Mouse (Mus musculus) myocyte (in vitro differentiated cells): ENCODE measurements around the gene Wdr34. TPM values are rescaled to one million over a fixed set of nuclear protein-coding genes. Genes with fewer than 3 reads are reported as not detected.
"Not testable (repeated sequence)": the region's sequence is repeated elsewhere in the genome, so short reads cannot be mapped to it uniquely, and the experiment has no call there.

Source experiments
- H3K27me3 ChIP-seq: one replicate; pipeline ENCODE4 v1.6.1; 2011; ENCODE audit not compliant: control insufficient read depth, insufficient read depth, insufficient read length
- H3K36me3 ChIP-seq: one replicate; pipeline ENCODE4 v1.6.1; 2011; ENCODE audit not compliant: control insufficient read depth, insufficient read depth
- H3K4me2 ChIP-seq: one replicate; pipeline ENCODE4 v1.6.1; 2011; ENCODE audit warnings: low read depth, control low read depth
- H3K4me3 ChIP-seq: one replicate; pipeline ENCODE4 v1.5.1; 2011; ENCODE audit warnings: mild to moderate bottlenecking, control low read depth, moderate library complexity
- H3K79me2 ChIP-seq: one replicate; pipeline ENCODE4 v1.6.1; 2011; ENCODE audit not compliant: control insufficient read depth, insufficient read depth
- H3ac ChIP-seq: one replicate; pipeline ENCODE4 v1.6.1; 2011; ENCODE audit not compliant: control insufficient read depth, insufficient read length
- CEBPB ChIP-seq: IDR thresholded peaks from 2 replicates; pipeline ENCODE4 v1.6.1; 2011; ENCODE audit warnings: mild to moderate bottlenecking, moderate library complexity; ENCODE audit not compliant: poor library complexity, insufficient read depth, severe bottlenecking
- E2F4 ChIP-seq: IDR thresholded peaks from one replicate; pipeline ENCODE4 v1.6.1; 2011; ENCODE audit warnings: mild to moderate bottlenecking, control low read depth, moderate library complexity; ENCODE audit not compliant: insufficient read depth
- MAX ChIP-seq: IDR thresholded peaks from one replicate; pipeline ENCODE4 v1.6.1; 2011; ENCODE audit warnings: low read depth, mild to moderate bottlenecking, control low read depth
- MYOD1 ChIP-seq, 3 experiments: IDR thresholded peaks; one replicate each; pipeline ENCODE4 v1.6.1; 2011; ENCODE audit warnings: control low read depth in 2 of 3, low read depth in 2 of 3, mild to moderate bottlenecking in 2 of 3, moderate library complexity in 1 of 3; ENCODE audit not compliant: insufficient read length in 2 of 3, control insufficient read depth in 1 of 3
- MYOG ChIP-seq, 3 experiments: IDR thresholded peaks; one replicate each; pipeline ENCODE4 v1.6.1; 2011; ENCODE audit warnings: control low read depth in 2 of 3, low read depth in 2 of 3, mild to moderate bottlenecking in 2 of 3; ENCODE audit not compliant: insufficient read length in 2 of 3, control insufficient read depth in 1 of 3, insufficient read depth in 1 of 3
- POLR2A ChIP-seq: IDR thresholded peaks from one replicate; pipeline ENCODE4 v1.6.1; 2011; ENCODE audit warnings: low read depth, mild to moderate bottlenecking, control low read depth, moderate library complexity; ENCODE audit not compliant: insufficient read length
- POLR2AphosphoS2 ChIP-seq: IDR thresholded peaks from one replicate; pipeline ENCODE4 v1.6.1; 2011; ENCODE audit warnings: low read depth, control low read depth; ENCODE audit not compliant: insufficient read length
- REST ChIP-seq: IDR thresholded peaks from one replicate; pipeline ENCODE4 v1.6.1; 2011; ENCODE audit warnings: mild to moderate bottlenecking, control low read depth, moderate library complexity; ENCODE audit not compliant: insufficient read depth, insufficient read length
- SRF ChIP-seq: IDR thresholded peaks from one replicate; pipeline ENCODE4 v1.6.1; 2011; ENCODE audit warnings: low read depth; ENCODE audit not compliant: control insufficient read depth, insufficient read length
- TCF12 ChIP-seq: IDR thresholded peaks from one replicate; pipeline ENCODE4 v1.6.1; 2011; ENCODE audit warnings: mild to moderate bottlenecking, control low read depth; ENCODE audit not compliant: poor library complexity, insufficient read depth, severe bottlenecking
- TCF3 ChIP-seq: IDR thresholded peaks from one replicate; pipeline ENCODE4 v1.6.1; 2011; ENCODE audit warnings: low read depth, control low read depth; ENCODE audit not compliant: insufficient read length
- USF1 ChIP-seq: IDR thresholded peaks from one replicate; pipeline ENCODE4 v1.6.1; 2011; ENCODE audit warnings: low read depth, mild to moderate bottlenecking, control low read depth, moderate library complexity
- polyA plus RNA-seq: library from polyadenylated mRNA; unstranded; fragments of >200 nt; fragmentation: generic; extraction: Trizol; gene quantifications from one replicate; pipeline ENCODE4 v1.2.1, GENCODE M21; 2012; ENCODE audit warnings: missing spikeins

The Wdr34 gene
- polyA plus RNA-seq, 1 experiment, result 21.6 TPM

GRCm38 (mm10) chr2:30057223-30057904 lies 8.7 kb upstream of the Wdr34 start, which contains the start of gene Set:
Gene Set, plus strand, starts transcription at chr2:30057378.
- no peak within 1 kb of the TSS for H3K4me2 ChIP-seq
- TF ChIP-seq TCF12 (no peak), SRF (no peak), MYOD1 (IDR thresholded peaks at IDR 0.05; ENCODE audit: control insufficient read depth in 1 of 3, insufficient read length in 2 of 3, low read depth in 2 of 3) (no peak), E2F4 (no peak), TCF3 (no peak), USF1 (no peak), REST (no peak), POLR2A (no peak), CEBPB (no peak), MYOG (IDR thresholded peaks at IDR 0.05; ENCODE audit: control insufficient read depth in 1 of 3, insufficient read depth in 1 of 3, insufficient read length in 2 of 3, low read depth in 2 of 3) (no peak), MAX (no peak), POLR2AphosphoS2 (no peak)
- no peaks in the 10 kb centered on the region for H3K27me3 ChIP-seq
- no peak within 1 kb of the TSS for H3ac ChIP-seq
- H3K4me3 ChIP-seq, result no peak within 1 kb of the TSS
- H3K36me3 ChIP-seq, result no peaks in the 10 kb centered on the region
- no peaks in the 10 kb centered on the region for H3K79me2 ChIP-seq

GRCm38 (mm10) chr2:30056736-30057135 lies 8.1 kb upstream of the Wdr34 start:
- no peaks in the 10 kb centered on the region for H3K36me3 ChIP-seq
- TF ChIP-seq TCF12 (no peak), REST (no peak)
- H3K4me2 ChIP-seq, result no peak overlapping the region
- no peaks in the 10 kb centered on the region for H3K27me3 ChIP-seq
- no peak overlapping the region for H3K4me3 ChIP-seq
- H3K79me2 ChIP-seq, result no peaks in the 10 kb centered on the region
- H3ac ChIP-seq, result no peak overlapping the region

- H3ac ChIP-seq, H3K4me2 ChIP-seq, H3K27me3 ChIP-seq, H3K36me3 ChIP-seq, H3K4me3 ChIP-seq, H3K79me2 ChIP-seq: not testable (repeated sequence)
Measured at GRCm38 (mm10) chr2:30055310-30055709, 6.6 kb upstream of the Wdr34 start.

GRCm38 (mm10) chr2:30051992-30052761 lies 3.5 kb upstream of the Wdr34 start:
- Histone ChIP-seq H3K79me2 (no peaks in the 10 kb centered on the region), H3K36me3 (no peaks in the 10 kb centered on the region)
- TF ChIP-seq CEBPB (no peak), MAX (no peak), TCF12 (no peak), USF1 (no peak), POLR2A (no peak), MYOD1 (IDR thresholded peaks at IDR 0.05; ENCODE audit: control insufficient read depth in 1 of 3, insufficient read length in 2 of 3, low read depth in 2 of 3) (no peak), SRF (no peak), E2F4 (no peak), MYOG (IDR thresholded peaks at IDR 0.05; ENCODE audit: control insufficient read depth in 1 of 3, insufficient read depth in 1 of 3, insufficient read length in 2 of 3, low read depth in 2 of 3) (no peak), REST (no peak), TCF3 (no peak), POLR2AphosphoS2 (no peak)

GRCm38 (mm10) chr2:30049831-30050230 lies 1.1 kb upstream of the Wdr34 start:
- Histone ChIP-seq H3ac (no peak overlapping the region), H3K4me2 (no peak overlapping the region), H3K27me3 (no peaks in the 10 kb centered on the region), H3K4me3 (peak overlapping the region; percentile 35), H3K79me2 (no peaks in the 10 kb centered on the region), H3K36me3 (no peaks in the 10 kb centered on the region)
- TF ChIP-seq SRF (no peak), MYOG (IDR thresholded peaks at IDR 0.05; ENCODE audit: control insufficient read depth in 1 of 3, insufficient read depth in 1 of 3, insufficient read length in 2 of 3, low read depth in 2 of 3) (no peak), CEBPB (no peak), POLR2AphosphoS2 (no peak), MAX (no peak), TCF12 (no peak), MYOD1 (IDR thresholded peaks at IDR 0.05; ENCODE audit: control insufficient read depth in 1 of 3, insufficient read length in 2 of 3, low read depth in 2 of 3) (no peak), E2F4 (no peak), REST (no peak), POLR2A (no peak), TCF3 (no peak), USF1 (no peak)

More at GRCm38 (mm10) chr2:30051992-30052761, 3.5 kb upstream of the Wdr34 start:
- Histone ChIP-seq H3ac (no peak overlapping the region), H3K27me3 (no peaks in the 10 kb centered on the region), H3K4me3 (no peak overlapping the region), H3K4me2 (no peak overlapping the region)
